Mouse (Mus musculus) lung, adult 18-20 months (tissue): ENCODE results near the gene Slc9a9.

Experiments
- DNase-seq, 2 experiments: peaks; one replicate each; pipeline ENCODE4 v3.0.0; 2022; ENCODE audit warnings: mixed read lengths in 2 of 2

The Slc9a9 gene

DNA sequence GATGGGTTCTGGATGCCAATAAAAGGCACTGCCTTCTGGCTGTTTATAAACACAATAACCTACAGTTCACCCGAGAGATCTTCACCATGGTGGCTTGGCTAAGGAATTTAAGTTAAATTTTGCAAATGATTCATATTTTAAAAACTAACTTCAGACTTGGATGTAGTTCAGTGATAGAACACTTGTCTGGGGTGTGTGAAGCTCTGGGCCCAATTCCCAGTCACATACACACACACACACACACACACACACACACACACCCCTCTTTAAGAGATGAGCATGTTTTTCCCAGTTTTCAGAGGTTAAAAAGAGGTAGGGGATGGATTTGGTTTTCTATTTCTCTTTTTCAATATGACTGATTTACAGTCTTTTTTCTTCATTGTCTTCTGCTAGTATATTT is 15.9 kb downstream of the Slc9a9 start:
- no peak for DNase-seq

DNA sequence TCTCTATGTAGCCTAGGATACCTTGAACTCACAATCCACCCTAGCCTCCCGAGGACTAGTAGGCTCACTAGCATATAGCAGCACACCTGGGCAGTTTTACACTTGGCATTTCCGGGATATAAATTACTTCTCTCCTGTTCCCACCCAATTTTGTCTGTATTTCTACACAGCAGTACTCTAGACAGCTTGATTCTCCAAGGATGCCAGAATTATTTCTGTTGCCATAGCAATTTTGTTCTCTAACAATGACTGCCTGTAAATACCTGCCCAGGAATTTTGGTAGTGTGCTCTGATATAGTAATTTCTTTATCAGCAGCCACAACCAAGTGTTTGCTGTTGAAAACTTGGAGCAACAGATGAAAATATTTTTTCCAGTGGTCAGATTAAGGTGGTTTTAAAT is 16.7 kb downstream of the Slc9a9 start:
- DNase-seq: no peak

DNA sequence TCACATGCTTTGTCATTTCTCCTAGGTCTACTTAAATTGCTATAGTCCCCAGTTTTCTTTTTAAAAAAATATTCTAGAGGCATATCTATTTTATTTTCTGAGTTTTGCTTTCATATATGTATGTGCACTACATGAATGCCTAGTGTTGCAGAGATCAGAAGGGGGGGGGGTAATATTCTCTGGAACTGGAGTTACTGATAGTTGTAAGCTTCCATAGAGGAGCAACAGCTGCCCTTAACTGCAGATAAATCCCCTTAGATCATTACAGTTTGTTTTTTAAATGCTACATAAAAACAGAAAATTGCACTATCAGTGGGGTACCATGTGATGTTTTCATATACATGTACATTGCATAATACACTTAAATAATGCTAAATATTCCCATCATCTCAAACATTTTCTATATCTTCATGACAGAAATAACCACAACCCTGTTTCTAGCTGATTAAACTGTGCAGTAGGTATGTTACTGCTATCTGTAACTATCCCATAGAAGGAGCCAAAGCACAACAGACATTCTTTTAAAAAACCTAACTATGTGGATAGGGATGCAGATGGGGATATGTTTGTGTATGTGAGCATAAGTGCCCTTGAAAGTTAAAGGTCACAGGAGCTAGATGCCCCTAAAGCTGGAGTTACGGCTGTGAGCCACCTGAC is 17.6 kb downstream of the Slc9a9 start:
- no peak for DNase-seq

DNA sequence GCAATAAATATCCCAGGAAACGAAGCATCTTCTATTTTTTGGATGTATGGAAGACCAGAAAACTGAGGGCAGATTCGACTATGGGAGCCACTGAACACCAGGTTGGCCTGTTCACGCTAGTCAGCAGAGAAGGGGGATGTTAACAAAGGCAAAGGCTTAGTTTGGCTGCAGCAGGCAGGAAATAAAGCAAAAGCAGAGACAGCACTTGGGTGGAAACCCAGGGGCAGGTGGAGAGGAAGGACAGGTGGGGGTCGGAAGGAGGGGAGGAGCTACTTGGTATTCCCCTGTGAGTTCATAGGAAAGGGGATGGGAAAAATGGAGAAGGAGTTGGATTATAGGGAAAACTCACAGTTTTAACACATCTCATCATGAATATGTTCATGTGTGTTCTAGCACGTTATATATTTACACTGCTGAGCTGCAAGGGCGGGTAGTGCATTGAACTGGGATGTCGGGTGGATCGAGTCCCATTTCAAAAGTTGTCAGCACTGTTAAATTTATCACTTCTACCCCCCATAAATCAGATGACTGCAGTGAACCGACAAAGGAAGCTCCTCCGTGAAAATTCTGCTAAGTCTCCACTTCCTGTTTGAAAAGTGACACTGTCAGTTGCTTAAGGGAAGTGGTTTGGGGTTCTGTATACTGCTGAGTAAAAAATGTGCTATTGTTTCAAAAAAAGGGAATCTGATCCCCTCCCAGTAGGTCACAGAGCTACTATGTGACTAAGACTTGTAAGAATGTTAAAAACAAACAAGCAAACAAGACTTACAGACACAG is 21.8 kb downstream of the Slc9a9 start:
- no peak for DNase-seq

DNA sequence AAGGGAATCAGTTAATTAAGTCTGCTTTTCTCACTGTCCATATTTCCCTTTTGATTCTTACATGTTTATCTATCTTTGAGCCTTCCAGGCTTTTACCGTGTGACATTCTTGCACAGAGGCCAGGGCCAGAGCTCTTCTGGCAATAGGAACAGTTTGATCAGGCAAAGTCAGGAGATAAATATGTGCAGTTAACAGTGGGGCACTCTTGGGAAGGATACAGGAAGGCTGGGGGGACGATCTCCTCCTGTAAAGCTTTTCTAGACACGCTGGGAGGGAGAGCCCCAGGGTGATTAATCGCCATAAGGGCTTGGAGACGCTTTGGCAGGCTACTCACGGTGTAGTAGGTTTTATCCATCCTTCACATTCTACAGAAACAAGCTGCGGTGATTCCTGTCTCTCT is 22.4 kb downstream of the Slc9a9 start:
- DNase-seq: no peak

DNA sequence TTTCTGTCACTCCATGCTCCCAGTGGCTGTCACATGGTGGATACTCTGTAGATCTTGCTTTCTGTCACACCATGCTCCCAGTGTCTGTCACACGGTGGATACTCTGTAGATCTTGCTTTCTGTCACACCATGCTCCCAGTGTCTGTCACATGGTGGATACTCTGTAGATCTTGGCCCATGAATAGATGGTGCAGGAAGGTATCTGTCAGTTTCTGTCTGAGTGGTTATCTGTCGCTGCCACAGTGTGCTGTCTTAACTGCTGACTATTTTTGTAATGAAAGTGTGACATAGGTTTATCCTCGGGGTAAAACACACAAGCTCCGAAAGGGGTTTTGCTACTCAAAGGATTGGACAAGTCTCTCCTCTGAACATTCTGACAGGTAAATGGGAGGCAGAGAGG is 24.5 kb downstream of the Slc9a9 start:
- DNase-seq: no peak

DNA sequence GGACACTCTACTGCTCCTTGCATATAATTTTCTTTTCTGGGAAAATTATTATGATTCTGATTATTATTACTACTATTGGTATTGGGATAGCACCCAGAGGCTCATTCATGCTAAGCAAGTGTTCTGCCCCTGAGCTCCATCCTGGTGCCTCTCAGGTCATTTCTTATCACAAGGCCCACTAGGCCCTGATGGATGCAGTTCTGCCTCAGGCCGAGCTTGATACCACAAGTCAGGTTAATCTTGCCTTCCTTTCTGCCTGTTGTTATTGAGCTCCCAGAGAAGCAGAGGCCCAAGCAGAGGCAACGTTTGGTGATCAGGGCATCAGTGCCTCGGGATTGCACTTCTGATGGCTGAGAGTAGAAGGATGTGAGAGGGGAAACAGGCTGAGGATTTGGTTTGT is 25.3 kb downstream of the Slc9a9 start:
- DNase-seq: no peak

DNA sequence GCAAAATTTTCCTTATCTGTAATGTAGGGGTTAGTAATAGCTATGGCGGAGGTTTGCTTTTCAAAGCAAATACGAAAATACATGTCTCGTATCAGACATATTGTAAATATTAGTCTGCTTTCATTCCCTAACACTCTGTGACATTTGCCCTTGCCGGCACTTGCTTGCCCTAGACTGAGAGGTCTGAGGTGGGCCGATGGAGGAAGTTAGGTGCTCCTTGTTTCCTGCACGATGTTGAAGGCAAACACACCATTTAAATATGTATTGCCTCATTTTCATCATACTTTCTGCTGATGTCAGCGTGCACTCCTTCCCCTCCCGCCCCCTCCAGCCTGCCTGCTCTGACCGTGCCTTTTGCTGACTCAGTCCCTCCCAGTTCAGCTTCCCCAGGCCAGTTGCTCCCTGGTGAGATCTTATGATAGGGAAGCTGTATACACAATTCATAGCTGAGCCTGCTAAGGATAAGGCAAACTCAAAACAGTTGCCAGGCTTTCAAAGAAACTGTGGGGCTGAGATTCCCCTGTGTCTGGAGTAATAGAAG is 26.9 kb downstream of the Slc9a9 start:
- peak; percentile 47 for DNase-seq

DNA sequence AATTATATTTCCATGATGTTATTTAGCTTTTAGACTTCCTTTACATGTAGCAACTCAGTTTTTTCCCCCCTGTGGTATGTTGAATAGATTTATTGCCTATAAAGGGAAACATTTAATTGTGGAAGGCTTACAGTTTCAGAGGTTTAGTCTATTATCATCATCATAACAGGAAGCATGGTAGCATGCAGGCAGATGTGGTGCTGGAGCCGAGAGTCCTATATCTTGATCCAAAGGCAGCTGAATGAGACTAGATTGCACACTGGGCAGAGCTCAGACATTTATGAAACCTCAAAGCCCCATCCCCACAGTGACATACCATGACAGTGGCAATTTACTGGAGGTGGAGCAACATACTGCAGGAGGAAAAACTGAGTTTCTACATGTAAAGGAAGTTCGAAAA is 28.5 kb downstream of the Slc9a9 start:
- DNase-seq: no peak

DNA sequence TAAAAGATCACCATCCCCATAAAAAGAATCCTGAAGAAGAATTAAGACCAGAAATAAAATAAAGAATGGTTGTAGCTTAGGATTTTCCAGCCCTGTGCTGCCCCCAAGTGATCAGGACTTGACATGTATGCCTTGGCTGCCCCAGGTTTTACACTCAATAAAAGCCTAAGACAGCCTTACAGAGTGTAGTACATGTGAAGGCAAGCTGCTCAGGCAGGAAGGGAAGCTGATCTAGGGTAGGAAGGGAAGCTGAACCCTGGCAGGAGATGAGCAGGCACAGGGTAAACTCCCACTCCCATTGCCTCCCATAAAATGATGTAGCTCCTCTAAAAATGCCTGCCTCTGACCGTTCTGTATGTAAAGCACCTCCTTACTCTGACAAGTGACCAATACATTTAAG is 30.8 kb downstream of the Slc9a9 start:
- no peak for DNase-seq

DNA sequence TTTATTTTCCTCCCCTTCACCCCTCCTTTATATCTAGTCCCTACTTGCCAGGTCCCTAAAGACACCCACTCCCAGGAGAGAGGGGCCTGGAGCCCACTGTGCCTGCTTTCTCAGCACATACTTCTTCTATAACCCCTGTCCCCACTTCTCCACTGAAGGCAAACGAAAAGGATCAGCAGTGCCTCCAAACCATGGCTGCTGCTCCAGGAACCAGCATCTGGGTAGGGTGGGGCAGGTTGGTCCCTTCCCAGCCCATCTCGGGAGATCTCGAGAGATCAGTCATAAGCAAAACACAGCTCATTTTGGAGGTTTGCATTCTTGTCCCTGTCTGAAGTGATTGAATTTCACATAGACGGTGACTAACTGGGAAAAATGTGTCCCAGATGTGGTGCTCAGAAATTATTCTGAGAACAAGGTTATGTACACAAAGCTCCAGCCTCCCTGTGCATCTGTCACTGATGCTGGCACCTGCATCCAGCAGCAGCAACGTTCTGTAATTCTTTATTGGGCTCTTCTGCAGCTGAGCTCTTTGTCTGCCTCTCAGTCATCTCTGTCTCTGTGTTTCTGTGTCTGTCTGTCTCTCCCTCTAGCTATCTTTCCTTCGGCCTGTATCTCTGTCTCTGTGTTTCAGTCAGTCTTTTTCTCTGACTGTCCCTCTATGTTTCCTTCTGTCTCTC is 31.6 kb downstream of the Slc9a9 start:
- no peak for DNase-seq

DNA sequence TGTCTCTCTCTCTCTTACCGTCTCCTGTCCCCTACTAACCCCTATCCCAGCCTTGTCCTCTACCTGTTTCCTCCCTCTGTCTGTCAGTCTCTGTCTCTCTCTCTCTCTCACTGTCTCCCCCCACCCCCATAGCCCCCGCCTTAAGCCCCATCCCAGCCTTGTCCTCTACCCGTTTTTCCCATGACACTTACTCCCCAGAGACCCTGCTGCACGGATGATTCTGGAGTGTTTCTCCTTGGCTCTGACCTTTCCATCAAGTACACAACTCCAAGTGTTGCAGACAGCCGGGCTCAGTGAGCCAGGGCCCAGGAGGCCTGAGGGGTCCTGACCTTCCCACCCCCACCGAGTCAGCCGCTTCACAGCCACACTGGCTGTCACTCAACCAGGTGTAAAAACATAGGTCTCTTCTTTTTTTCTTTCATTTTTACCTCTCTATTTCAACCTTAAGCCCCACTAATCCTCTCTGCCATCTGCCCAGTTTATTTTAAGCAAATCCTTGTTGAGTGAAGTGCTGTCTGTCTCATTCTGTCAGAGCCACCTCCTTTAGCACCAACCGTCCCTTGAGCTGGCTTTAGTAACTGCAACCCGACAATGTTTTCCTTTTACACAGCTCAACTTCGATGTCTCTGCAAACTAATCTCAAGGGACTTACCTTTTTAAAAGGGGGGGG is 32.4 kb downstream of the Slc9a9 start:
- DNase-seq: no peak

DNA sequence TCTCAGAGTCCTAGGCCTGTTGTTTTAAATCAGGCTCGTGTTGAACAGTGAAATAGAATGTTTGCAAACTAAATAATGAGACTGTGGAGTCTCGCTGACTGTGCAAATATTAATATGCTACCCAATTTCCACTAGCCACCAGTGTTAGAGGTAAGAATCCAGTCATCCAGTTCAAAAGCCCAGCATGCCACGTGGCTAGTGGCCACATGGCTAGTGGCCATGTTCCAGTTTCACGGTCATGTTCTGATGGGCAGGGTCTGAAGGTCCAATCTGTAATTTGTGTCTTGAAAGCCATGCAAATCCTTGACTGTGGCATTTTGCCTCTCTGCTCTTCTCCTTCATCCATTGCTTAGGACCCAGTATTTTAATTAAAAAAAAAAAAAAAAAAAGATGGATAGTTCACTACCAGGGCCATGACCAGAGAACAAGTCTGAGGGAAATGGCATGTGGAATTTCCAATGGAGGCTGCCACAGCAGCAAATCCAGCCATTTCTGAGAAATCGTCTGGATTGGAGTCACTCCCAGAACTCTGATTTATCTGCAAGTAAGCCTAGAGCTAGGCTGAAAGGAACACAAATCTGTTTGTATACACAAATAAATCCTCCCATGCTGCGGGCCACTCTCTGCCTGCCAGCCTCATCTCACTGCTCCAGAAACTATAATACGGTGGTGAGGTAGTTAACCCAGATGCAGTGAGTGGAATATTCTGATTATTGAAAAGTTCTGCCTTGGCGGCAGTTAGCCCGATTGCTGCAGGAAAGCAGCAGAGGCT is 35.5 kb downstream of the Slc9a9 start:
- no peak for DNase-seq

DNA sequence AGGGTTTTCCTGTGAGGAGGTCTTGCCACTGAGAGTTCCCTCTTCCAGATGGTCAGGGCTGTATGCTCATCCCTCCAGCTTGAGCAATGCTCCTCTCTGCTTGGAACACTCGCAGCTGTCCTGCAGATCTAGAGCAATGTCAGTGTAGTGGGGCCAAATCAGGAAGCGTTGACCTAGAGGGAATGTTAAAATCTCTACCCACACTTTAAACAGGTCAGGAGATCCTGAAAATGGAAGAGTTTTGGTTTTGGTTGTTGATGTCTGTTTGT is 36.0 kb downstream of the Slc9a9 start:
- no peak for DNase-seq

DNA sequence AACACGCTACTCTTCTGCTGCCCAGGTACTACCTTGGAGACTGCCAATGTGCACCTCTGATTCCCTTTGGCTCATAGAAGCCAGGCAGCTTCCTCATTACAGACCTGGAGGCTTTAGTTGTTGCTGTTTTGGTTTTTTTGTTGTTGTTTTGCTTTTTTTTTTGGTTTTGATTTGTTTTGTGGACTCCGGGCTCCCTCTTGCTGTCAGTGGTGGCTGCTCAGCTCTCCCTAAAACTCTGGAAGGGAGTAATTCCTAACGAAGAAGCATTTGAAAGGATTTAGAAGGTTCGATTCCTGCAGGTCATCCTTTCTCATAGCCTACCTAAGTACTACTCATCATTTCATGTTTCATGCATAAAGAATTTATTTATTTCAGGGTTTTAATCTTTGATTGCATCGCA is 42.4 kb downstream of the Slc9a9 start:
- DNase-seq: no peak

DNA sequence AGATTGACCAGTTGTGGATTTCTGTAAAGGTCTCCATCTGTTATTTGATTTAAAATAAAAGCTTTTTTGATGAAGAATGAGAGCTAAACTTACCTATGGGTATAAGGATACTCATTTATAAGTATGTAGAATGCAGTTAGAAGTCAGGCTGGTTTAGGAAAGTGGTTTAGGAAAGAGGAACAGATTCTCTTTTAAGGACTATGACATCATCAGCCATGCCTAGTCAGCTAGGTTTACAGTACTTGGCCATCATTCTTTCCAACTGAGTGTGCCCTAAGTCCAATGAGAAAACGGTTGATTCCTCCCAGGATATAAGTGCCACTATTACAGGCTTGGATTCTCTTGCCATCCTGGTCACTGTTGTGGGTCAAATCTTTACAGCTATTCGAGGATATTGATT is 47.0 kb downstream of the Slc9a9 start:
- DNase-seq: no peak

DNA sequence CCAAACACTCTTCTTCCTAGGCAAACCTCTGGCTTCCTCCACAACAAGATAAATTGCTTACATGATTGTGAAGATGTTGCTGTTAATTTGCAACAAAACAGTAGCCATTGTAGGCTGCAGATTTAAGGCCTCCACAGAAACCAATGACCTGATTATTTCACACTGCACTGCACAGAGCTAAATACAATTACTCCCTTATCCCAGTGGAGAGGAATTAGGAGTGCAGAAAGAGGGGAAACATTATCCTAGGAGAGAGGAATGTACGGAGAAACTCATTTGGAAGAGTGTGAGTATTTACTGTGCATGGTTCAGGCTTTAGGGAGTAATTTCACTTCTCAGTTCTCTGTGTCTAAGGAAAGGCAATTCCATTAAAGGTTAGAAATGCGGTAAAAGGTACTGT is 53.9 kb downstream of the Slc9a9 start:
- DNase-seq: no peak

DNA sequence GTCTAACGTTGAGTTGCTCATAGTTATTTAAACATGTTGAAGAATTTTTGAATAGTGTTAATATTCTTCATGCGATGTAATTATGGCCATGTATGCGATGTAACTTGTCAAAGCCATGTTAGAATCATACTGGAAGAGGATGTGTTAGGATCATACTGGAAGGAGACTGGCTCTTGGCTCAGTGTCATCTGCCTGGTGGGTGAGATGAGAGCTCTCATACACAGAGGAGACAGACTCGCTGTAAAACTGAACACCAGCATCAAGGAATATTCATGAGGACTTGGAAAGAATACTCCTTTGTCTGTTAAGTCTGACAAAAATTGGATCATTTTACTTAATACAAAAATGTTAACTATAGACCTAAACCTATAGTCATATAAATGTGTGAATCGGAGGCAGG is 55.4 kb downstream of the Slc9a9 start:
- no peak for DNase-seq

DNA sequence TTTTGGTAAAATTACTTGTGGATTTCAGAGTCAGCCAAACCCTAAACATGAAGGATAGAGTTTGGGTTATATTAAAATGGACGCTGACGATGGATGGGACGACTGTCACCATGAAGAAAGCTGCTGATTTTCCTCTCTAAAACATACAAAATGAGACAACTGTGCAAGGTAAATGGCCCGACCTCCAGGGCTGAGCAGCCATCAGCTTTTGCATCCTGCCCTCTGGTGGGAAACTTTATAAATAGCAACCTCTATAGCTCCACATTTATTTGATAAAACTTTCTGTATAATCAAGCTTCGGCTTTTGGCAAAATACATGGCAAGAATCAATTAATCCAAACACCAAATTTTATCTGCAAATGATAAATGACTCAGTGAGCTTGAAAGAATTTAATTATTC is 57.7 kb downstream of the Slc9a9 start:
- DNase-seq: no peak

DNA sequence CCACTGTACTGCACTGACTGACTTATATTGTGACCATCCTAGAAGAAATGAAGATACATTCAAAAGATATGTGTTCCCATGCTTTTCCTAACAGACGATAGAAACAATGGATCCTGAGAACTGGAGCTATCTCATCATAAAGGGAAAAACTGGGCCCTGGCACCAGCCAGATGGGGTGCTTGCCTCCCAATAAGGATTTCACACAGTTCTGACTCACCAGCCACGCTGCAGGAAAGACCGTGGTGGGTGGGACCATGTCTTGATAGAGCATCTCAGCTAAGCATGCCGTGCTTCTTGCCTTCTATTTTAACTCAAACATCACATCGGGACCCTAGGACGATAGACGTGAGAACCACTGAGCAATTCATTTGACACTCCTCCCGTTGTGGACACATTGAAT is 60.7 kb downstream of the Slc9a9 start:
- no peak for DNase-seq

DNA sequence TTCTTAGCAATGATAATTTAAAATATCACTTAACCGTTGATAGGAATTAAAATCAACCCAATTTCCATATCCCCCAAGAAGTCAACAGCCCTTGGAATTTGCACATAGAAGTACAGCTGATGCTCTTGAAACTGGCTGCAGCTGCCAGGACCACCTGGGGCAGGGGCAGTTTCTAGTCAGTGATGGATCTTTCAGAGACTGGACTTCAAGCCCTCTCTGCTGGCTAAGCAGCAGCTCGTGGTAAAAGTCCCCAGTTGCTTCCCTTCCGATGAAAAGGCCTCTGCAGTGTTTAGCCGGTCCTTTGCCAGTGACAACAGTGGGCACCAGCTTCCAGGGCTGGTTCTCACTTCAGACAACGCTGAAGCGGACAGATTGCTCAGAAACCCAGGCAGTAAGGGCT is 62.4 kb downstream of the Slc9a9 start:
- DNase-seq: no peak

DNA sequence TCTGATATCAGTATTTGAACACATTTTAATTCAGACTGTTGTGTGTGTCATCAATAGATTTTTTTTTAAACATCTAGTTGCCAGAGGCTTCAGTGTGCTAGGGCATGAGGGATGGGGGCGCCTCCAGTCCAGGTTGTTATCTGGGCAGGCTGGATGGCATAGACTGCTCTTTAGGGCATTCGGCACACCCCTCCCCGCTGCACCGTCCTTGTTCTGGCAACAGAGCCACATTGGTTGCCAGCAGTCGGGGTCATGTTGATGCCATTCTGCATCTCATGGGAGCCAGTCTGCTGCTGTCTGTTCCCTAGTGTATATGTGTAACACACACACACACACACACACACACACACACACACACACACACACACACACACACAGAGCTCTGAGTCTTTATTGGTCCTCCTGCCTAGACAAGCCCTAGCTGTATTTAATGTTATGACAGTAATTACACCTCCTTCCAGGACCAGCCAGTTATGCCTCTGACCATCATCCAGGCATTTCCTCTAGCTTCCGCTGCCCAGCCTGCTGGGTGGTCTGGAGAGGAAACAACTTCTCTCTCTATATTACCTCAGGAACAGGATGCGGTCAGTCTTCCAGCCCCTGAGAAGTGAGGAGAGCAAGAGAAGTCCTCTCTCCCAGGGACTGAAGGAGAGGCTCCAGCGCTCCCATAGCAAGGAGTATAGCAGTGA is 63.0 kb downstream of the Slc9a9 start:
- DNase-seq: no peak
